Mouse (Mus musculus): ENCODE data around the gene Noc4l.

Noc4l gene

DNA sequence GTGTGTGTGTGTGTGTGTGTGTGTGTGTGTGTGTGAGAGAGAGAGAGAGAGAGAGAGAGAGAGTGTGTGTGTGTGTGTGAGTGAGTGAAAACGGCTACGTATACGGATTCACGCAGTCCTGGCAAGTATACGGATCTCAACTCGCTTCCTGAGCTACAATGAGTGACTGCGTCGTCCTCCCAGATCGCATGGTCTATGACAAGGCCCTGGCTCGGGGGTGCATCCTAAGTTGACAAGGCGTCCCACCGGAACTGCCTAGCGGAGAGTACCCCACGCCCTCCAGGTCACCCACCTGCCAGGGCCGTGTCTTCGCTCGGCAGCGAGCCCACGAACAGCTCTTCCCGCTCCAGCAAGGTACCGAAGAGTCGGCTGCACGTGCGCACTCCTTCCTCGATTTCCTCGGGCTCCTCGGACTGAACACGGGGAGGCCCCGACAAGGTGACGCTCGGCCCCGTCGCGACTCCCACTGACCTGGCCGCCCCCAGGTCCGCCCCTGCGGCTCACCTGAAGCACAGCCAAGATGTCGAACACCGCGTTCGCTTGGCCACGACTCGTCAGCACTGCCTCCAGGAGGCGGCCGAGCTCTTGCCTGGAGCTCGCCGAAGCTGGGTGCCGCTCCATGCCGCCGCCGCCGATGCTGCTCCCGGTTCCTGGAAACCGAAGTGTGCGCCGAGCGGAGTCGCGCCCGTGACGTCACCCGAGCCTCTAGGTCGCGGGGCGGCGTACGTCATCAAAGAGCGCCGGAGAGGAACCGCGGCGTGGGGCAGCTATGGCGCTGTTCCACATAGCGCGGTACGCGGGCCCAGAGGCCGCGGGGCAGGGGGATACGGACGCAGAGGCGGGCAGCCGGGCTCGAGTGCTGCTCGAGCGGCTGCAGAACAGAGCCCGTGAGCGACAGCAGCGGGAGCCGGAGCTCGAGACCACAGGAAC is at the start of gene Noc4l, which contains the start of gene Ddx51:
Gene Noc4l (minus strand): TSS at position 699 of the 930 bp plus-strand sequence.
Gene Ddx51 (plus strand): TSS at position 733 of the 930 bp plus-strand sequence.
- WGBS, result under 1% methylated on average over 91 of the region's 91 CpGs

DNA sequence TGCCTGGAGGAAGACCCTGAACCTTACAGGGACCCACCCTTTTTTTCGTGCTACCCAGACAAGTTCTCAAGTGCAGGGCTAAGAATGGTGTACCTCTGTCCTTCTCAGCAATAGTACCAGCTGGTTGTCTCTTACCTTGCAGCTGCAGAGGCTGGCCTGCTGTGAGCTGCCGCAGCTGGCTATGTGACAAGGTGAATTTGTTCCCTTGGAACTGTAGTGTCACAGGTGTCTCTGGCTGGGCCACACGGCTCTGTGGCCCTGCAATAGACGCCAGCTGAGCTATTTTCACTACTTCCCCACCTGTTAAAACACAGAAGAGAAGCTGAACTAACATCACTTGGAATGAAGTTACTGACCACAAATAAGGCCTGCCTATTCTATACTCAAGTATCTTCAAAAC is 45.4 kb upstream of the Noc4l start:
- WGBS, result 89% methylated on average over 4 of the region's 4 CpGs

DNA sequence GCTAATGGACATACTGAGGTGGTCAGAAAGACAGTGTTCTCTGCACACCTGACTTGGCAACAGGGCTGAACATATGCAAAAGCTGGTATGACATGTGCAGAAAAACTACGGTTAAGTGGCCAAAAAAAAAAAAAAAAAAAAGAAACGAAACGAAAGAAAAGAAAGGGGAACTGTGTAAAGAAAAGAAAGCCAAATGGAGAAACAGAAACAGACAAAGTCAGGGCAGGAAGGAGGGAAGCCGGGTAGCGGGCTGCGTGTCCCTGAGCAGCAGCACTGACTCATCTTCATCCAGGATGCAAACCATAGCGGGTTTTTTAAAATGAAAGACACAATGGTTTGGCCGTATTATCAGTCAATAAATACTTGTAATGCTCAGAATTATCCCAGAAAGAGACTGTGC is 28.8 kb upstream of the Noc4l start:
- WGBS, result 70% methylated on average over 8 of the region's 8 CpGs

DNA sequence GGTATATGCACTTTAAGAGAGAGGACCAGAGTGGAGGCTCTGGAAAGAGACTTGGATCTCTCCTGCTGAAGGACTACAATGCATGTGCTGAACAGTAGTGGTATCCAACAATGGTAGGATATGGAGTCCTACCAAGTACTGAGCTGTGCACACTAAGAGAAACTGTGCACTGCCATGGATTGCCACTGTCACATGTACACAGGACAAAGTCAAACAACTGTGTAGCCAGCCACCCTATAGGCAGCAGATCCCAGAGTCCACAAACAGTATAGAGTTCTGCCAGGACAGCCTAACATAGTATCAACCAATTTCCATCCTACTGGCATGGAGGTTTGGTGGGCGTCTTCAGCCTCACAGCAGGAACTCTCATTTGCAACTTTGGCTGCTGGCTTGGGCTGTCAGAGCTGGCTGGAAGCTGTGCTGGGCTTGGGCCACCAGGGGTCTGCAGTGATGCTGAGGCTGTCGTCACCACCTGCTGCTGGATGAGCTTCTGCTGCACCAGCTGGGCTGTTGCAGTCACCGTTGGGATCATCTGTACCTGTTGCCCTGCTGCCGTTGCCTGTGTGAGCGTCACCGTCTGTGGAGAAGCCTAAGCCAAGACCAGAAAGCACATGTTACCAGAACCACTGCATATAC is 12.4 kb upstream of the Noc4l start:
- 47% methylated on average over 6 of the region's 6 CpGs for WGBS

DNA sequence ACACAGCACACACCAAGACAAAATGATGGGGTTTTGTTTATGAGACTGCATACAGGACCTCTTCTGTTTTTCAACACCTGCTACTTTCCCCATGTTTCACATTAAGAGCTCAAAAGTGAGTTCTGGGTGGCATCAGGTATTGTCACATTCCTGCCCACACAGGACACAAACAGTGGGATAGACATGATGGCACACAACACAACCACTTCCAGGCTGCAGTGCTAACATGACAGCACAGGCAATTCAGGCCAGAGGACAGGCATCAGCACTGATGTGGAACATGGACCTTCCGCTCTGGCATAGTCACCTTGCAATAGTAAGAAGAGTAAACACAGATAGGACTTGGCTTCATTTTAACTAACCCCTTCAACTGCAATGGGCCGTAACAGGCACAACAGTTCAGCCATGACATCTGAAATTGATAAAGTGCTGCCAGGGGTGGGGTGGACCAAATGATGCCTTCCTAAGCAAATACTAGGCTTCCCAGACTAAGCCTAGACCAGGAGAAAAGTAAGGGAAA is 11.6 kb upstream of the Noc4l start:
- 95% methylated on average over 2 of the region's 2 CpGs for WGBS

DNA sequence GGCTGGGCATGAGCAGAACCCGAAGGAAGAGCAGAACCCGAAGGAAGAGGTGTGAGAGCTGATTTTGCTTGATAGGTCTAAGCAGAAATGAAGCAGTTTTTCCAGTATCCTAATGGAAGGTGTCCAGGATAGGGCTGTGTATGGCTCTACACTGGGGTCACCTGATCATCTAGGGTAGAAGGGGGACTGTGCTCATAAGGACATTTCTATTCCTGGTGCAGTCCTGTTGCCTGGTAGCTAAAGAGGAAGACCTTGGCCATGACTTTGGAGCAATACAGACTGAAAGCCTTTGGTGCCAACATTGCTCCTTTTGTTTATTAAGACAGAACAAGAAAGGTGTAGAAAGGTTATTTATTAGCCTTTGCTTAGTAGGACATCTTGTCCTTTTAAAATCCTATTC is 10.8 kb upstream of the Noc4l start:
- WGBS, result 91% methylated on average over 2 of the region's 2 CpGs

DNA sequence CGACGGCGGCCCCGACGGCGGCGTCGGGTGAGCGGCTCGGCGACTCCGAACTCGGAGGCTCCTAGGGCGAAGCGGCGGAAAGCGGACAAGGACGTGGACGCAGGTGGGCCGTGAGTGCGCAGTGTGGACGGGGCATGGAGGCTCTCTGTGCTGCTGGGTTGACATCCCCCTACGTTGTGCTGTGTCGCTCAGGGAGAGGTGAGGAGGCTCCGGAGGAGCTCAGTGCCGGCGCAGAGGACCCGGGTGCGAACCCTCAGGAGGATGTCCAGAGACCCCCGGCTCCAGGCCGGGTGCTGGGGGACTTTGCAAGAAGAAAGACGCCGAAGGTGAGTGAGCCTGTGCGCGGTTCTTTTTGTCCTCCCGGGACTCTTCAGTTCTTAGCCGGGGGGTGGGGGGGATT is 469 bp upstream of the Noc4l start:
- whole genome bisulfite sequencing, result under 1% methylated on average over 37 of the region's 37 CpGs

DNA sequence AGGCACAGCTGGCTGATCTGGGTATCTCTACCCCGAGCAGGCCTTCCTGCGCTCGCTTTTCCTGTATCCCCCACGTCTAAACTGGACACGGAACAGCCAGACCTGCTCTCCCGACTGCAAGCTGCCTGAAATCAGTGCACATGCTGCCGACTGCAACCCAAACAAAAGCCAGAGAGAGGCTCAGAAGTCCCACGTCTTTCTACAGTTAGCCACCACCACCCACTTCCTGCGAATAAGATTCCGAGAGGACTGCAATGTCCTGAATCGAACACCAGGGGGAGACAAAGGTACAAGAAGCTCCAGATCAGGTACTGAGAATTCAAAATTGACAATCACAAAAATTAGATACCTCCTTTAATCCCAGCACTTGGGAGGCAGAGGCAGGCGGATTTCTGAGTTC is 13.8 kb downstream of the Noc4l start:
- 13% methylated on average over 12 of the region's 12 CpGs for WGBS

DNA sequence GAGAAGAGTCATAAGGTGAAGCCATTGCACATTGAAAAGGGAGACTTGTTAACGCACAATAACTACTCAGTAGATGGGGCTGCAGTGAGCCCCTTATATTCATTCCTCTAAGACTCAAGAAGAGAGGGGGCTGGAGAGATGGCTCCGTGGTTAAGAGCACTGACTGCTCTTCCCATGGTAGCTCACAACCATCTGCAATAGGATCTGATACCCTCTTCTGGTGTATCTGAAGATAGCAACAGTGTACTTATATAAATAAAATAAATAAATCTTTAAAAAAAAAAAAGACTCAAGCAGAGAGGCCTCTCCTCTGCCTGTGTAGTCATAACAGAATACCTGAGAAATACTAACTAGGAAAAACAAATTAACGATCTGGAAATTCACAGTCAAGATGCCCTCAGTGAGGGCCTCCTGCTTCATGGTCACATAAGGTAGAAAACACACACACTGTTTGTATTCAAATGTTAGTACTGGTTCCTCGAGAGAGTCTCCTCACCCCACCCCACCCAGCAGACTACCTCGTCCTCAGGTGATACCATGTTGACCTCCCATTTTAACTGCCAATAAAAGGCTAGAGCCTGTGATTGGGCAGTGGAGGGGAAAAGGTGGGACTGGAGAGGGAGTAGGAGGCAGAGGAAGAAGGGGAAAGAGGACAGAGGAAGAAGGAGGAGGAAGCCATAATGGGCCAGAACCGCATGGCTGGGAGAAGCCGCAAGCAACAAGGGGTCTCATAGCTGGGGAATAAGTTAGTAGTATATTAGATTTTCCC is 14.7 kb downstream of the Noc4l start:
- WGBS, result 71% methylated on average over 7 of the region's 7 CpGs

DNA sequence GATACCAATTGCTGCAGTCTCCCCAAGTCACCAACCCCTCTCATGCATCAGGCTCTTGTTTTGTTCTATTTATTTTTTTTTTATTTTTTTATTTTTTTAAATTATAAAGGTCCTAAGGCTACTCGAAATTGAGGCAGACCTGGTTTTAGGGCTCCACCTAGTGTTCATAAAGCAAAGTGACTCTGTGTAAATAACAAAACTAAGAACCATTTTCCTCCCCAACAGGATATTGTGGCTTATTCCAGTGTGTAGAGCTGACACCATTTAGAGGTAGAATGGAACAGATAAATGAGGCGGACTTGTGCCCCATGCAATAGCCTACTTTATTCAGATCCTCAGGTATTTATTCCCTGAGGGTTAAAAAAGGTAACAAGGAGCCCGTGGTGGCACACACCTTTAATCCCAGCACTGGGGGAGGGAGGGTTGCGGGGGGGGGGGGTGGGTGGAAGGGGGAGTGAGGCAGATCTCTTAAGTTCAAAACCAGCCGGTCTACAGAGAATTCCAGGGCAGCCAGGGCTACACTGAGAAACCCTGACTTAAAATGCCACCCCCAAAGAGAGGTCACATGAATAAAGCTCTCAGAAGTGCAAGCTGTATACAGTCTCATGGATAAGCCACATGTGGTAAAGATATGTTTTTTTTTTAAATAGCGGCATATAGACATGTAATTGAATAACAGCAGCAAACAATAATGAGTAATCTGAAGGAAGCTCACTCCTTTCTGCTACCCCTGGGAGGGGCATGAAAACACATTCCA is 17.1 kb downstream of the Noc4l start:
- 40% methylated on average over 6 of the region's 6 CpGs for WGBS

DNA sequence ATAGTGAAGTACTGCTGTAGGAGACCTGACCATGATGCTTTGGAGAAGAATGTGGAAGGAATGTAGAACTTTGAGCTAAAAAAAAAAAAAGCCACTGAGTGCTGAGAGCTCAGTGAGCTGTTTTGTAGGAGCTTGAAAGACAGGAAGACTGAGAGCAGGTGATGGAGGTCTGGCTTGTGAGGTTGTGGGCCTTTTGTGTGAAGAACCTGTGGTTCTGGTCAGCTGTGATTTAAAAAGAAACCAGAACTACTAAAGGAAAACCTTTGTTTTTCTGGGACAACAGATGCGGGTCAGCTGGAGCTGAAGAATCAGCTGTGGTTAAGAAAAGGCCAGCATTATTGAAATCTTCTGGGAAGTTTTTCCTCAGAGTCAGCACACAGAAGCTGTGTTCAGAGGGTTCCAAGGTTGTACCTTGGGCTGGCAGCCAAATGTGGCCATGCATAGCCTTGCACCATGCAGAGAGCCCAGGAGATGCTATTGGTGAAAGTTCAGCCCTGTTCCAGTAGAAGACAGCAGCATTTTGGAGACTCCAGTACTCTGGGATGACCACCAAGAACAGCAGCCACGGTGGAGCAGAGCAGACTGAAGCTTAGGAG is 23.6 kb downstream of the Noc4l start:
- 68% methylated on average over 2 of the region's 2 CpGs for WGBS

DNA sequence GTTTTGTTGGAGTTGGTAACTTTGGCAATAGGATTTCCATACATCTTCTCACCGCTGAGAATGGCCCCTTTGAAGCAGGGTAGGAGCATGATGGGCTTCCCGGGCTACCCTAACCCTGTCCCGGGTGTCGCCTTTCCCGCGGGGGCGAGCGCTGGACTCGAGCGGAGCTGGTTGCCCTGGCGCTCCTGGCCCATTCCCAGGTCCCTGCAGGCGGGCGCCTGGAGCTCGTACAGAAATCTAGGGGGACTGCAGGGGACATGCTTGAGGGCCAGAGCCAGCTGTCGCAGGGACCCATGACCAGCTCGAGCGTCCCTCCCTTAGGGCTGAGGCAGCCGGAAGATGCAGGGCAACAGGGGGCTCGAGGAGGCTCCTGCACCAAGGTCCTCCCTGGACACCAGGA is 25.1 kb downstream of the Noc4l start:
- 29% methylated on average over 19 of the region's 19 CpGs for WGBS

DNA sequence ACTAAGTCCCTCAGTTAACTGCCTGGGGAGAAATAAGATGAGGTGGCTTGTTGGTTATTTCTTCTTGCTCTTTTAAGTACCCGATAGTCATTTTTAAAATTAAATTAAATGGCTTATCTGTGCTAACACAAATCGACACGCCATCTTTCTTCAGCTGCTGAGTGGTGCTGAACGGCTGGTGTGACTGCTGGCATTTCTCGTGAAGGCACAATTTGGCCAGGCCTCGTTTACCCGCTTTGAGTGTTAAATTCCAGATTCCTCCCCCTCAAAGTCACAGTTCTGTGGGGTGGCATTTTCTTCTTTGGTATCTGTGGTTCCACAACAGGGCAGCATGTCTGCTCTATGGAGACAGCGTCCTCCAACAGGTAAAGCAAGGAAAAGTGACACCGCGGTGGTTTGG is 25.9 kb downstream of the Noc4l start:
- 60% methylated on average over 10 of the region's 10 CpGs for WGBS

DNA sequence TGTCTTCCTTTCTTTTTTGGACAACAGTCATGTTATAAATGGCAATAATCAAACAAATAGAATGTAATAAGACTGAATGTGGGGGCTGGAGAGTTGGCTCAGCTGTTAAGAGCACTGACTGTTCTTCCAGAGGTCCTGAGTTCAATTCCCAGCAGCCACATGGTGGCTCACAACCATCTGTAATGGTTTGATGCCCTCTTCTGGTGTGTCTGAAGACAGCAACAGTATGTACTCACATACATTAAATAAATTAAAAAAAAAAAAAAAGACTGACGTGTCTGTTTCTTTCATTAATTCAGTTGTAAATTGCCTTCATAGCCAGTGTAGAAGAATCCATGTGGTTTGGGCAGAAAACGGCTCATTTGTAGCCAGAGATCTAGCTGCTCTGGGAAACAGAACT is 28.9 kb downstream of the Noc4l start:
- 74% methylated on average over 2 of the region's 2 CpGs for WGBS

DNA sequence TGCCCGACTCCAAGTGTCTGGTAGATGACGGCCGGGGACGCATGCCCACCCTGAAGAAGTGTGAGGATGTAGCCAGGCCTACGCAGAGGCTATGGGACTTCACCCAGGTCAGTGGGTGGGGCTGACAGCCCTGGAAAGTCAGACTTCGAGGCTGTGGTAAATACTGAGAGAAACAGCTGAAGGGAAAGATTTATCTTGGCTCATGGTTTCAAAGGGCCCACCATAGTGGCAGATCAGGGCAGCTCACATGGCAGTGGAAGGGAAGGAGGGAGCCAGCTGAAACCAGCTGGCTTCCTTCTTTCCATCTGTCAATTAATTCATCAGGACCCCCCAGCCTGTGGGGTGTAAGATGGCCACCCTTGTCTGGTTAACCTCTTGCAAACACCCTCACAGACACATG is 34.0 kb downstream of the Noc4l start:
- 91% methylated on average over 6 of the region's 6 CpGs for WGBS

DNA sequence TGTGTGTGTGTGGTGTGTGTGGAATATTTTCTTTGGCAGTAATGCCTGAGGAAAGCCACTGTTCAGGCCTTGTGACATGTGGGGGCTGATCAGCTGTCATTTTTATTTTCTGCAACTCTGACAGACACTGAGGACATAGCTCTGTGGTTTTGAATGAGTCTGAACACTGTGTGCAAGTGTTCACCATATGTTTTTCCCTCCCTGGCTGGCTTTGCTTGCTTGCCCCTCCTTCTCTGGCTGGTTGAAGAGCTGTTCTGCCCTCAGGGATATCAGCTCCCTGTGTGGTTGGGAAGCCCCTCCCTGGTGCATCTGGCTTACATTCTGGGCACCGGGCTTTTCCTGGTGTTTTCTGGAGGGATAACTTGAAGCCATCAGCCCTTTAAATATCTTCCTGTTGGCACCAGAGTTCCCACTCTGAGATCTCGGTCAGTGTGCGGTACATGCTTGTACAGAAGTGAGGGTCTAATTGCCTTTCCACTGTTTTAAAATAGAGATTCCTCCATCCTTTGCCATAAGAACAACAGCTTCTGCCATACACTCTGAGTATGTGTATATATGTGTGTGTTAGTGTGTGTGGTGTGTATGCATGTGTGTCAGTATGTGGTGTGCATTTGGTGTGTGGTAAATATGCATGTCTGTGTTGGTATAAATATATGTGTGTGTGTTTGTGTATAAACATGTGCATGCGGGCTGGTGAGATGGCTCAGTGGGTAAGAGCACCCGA is 41.6 kb downstream of the Noc4l start:
- 62% methylated on average over 5 of the region's 5 CpGs for WGBS

DNA sequence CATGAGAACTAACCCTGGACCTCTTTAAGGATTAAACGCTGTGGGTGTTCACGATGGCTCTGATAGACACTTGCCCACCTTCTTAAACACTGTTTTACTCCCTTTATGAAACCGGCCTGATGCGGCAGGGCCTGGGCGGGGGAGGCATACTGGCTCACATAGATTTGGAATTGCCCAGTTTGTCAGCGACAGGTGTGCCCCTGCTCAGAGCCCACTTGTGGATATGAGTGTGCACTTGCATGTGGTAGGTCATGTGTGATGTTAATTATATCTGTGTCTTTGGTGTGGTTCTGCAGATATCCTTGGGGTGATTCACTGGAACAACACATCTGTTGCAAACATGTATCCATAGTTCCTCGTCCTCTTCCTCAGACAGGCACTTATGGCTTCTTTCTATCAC is 42.7 kb downstream of the Noc4l start:
- 87% methylated on average over 7 of the region's 7 CpGs for WGBS

DNA sequence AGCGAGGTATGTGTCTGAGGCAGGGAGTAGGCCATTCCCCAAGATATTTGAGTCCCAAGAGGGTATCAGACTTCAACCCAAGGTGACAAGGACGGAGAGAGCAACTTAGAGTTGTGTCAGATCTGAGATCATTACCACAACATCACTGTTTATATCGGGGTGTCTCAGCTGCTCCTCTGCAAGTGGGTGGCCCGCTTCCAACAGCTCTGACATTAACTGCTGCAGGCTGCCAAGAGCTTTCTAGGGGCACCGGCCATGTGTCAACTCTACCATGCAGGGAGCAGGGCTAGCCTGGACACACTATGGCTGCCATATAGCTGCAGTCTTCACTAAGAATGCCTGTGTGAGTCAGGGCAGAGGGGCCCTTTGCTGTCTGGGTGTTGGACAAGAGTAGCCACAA is 43.3 kb downstream of the Noc4l start:
- WGBS, result 68% methylated on average over 5 of the region's 5 CpGs

DNA sequence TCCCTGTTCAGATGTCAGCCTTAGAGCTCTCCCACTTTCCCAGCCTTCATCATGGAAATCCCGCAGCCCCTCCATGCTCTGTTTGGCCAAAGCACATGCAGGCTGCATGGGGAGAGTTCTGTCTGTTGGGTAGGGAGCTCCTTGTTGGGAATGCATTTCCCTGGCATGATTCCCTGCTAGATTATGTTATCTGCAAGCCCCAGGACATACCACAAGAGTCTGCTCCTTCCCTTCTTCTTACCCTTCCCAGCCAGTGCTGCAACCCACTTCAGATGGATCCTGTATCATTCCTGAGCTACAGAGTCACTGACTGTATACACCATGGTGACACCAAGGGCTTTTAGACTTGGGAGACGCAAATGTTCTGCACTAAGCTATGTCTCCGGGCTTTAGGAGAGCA is 43.8 kb downstream of the Noc4l start:
- 82% methylated on average over 3 of the region's 3 CpGs for WGBS

DNA sequence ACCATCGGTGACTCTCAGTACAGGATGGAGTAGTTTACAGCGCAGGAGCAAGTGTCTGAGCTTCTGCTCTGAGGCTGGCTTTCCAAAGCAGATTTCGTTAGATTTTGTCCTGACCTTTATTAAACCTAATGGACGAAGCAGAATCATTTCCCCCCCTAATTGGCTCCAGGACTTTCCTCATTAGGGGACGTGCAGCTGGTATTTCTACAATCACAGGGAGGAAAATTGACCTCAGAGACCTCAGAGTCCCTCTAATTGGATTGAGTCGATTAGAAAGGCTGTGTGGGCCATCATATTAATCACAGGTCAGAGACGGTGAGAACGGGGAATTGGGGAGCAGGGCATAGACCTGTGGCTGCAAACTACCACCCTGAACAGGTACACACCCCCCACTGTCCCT is 44.3 kb downstream of the Noc4l start:
- WGBS, result 53% methylated on average over 8 of the region's 8 CpGs
